Mouse (Mus musculus): Measurements from ENCODE around the gene Gm20388. TPM values are rescaled to one million over a fixed set of nuclear protein-coding genes. Genes with fewer than 3 reads are reported as not detected.

Gene Gm20388
- polyA plus RNA-seq, 1 experiment, result 49.7 TPM

GRCm38 (mm10) chr8:121734262-121734661 is 1823.6 kb downstream of the Gm20388 start:
- DNase-seq, result no peak
- Histone ChIP-seq H3K36me3 (ENCODE audit: control insufficient read depth, insufficient read depth, low read length) (no peaks in the 10 kb centered on the region), H3K27me3 (replicated peaks; ENCODE audit: control insufficient read depth, insufficient read depth, low read length) (peaks cover 3% of the 10 kb centered on the region; the same call in 1 of the 2 replicates), H3K4me1 (ENCODE audit: control insufficient read depth, insufficient read depth, low read length) (no peaks in the 10 kb centered on the region), H3K4me3 (ENCODE audit: insufficient read depth, low read depth, low read length) (no peak overlapping the region), H3K27ac (ENCODE audit: insufficient read depth, low read depth, low read length) (no peak overlapping the region)
- TF ChIP-seq CTCF (conservative IDR thresholded peaks at IDR 0.05; ENCODE audit: insufficient read depth, insufficient read length, low read depth, low read length), result no peak
- TF ChIP-seq POLR2A (IDR thresholded peaks at IDR 0.05; ENCODE audit: low read depth, low read length), result no peak
- WGBS, result 84% methylated on average over 16 of the region's 16 CpGs

DNA sequence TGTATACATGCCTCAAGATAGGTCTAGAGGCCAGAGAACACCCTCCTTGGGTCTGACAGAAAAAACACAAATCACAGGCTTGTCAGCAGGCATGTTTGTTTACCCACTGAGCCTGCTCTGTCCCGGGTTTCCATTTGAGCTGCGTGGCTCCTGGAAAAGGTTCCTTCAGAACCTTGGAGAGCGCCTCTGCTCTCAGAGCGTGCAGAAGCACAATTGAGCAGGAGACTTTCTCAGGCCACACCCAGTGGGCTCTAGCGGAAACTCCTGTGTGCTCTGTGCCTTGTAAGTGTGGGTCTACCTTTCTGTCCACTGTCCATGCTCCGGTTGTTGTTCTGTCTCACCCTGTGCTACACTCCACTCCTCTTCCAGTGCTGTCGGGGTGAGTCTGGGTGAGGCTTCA is 1825.6 kb downstream of the Gm20388 start:
- peaks cover 3% of the 10 kb centered on the region; the same call in 1 of the 2 replicates for H3K27me3 ChIP-seq (replicated peaks; ENCODE audit: control insufficient read depth, insufficient read depth, low read length)
- H3K4me1 ChIP-seq (ENCODE audit: control insufficient read depth, insufficient read depth, low read length), result no peaks in the 10 kb centered on the region
- no peak overlapping the region for H3K4me3 ChIP-seq (ENCODE audit: insufficient read depth, low read depth, low read length)
- no peaks in the 10 kb centered on the region for H3K36me3 ChIP-seq (ENCODE audit: control insufficient read depth, insufficient read depth, low read length)
- DNase-seq, result peak; percentile 43
- 17% methylated on average over 7 of the region's 7 CpGs for WGBS
- H3K27ac ChIP-seq (ENCODE audit: insufficient read depth, low read depth, low read length), result no peak overlapping the region
- TF ChIP-seq POLR2A (IDR thresholded peaks at IDR 0.05; ENCODE audit: low read depth, low read length), result no peak
- TF ChIP-seq CTCF (conservative IDR thresholded peaks at IDR 0.05; ENCODE audit: insufficient read depth, insufficient read length, low read depth, low read length), result no peak

GRCm38 (mm10) chr8:121740721-121741120 is 1830.1 kb downstream of the Gm20388 start:
- DNase-seq, result no peak
- Histone ChIP-seq H3K4me1 (ENCODE audit: control insufficient read depth, insufficient read depth, low read length) (no peaks in the 10 kb centered on the region), H3K27me3 (replicated peaks; ENCODE audit: control insufficient read depth, insufficient read depth, low read length) (no peaks in the 10 kb centered on the region), H3K27ac (ENCODE audit: insufficient read depth, low read depth, low read length) (no peak overlapping the region), H3K4me3 (ENCODE audit: insufficient read depth, low read depth, low read length) (no peak overlapping the region), H3K36me3 (ENCODE audit: control insufficient read depth, insufficient read depth, low read length) (no peaks in the 10 kb centered on the region)
- 83% methylated on average over 10 of the region's 10 CpGs for WGBS
- TF ChIP-seq CTCF (conservative IDR thresholded peaks at IDR 0.05; ENCODE audit: insufficient read depth, insufficient read length, low read depth, low read length), result no peak
- no peak for TF ChIP-seq POLR2A (IDR thresholded peaks at IDR 0.05; ENCODE audit: low read depth, low read length)

GRCm38 (mm10) chr8:121749501-121749900 is 1838.9 kb downstream of the Gm20388 start:
- H3K27me3 ChIP-seq (replicated peaks; ENCODE audit: control insufficient read depth, insufficient read depth, low read length), result no peaks in the 10 kb centered on the region
- H3K4me1 ChIP-seq (ENCODE audit: control insufficient read depth, insufficient read depth, low read length), result no peaks in the 10 kb centered on the region
- no peaks in the 10 kb centered on the region for H3K36me3 ChIP-seq (ENCODE audit: control insufficient read depth, insufficient read depth, low read length)
- no peak for TF ChIP-seq CTCF (conservative IDR thresholded peaks at IDR 0.05; ENCODE audit: insufficient read depth, insufficient read length, low read depth, low read length)
- no peak for TF ChIP-seq POLR2A (IDR thresholded peaks at IDR 0.05; ENCODE audit: low read depth, low read length)
- DNase-seq, result no peak
- WGBS, result 71% methylated on average over 9 of the region's 9 CpGs
- H3K4me3 ChIP-seq (ENCODE audit: insufficient read depth, low read depth, low read length), result no peak overlapping the region
- no peak overlapping the region for H3K27ac ChIP-seq (ENCODE audit: insufficient read depth, low read depth, low read length)

GRCm38 (mm10) chr8:121750512-121750911 is 1839.9 kb downstream of the Gm20388 start:
- H3K4me3 ChIP-seq (ENCODE audit: insufficient read depth, low read depth, low read length), result no peak overlapping the region
- TF ChIP-seq POLR2A (IDR thresholded peaks at IDR 0.05; ENCODE audit: low read depth, low read length) (no peak), CTCF (conservative IDR thresholded peaks at IDR 0.05; ENCODE audit: insufficient read depth, insufficient read length, low read depth, low read length) (peak; percentile 31; the same call in 1 of the 2 replicates)
- DNase-seq, result no peak
- no peaks in the 10 kb centered on the region for H3K4me1 ChIP-seq (ENCODE audit: control insufficient read depth, insufficient read depth, low read length)
- no peaks in the 10 kb centered on the region for H3K27me3 ChIP-seq (replicated peaks; ENCODE audit: control insufficient read depth, insufficient read depth, low read length)
- no peak overlapping the region for H3K27ac ChIP-seq (ENCODE audit: insufficient read depth, low read depth, low read length)
- no peaks in the 10 kb centered on the region for H3K36me3 ChIP-seq (ENCODE audit: control insufficient read depth, insufficient read depth, low read length)
- WGBS, result 49% methylated on average over 3 of the region's 3 CpGs

GRCm38 (mm10) chr8:121751407-121751806 is 1840.8 kb downstream of the Gm20388 start:
- Histone ChIP-seq H3K27me3 (replicated peaks; ENCODE audit: control insufficient read depth, insufficient read depth, low read length) (no peaks in the 10 kb centered on the region), H3K4me3 (ENCODE audit: insufficient read depth, low read depth, low read length) (no peak overlapping the region), H3K4me1 (ENCODE audit: control insufficient read depth, insufficient read depth, low read length) (no peaks in the 10 kb centered on the region), H3K27ac (ENCODE audit: insufficient read depth, low read depth, low read length) (no peak overlapping the region), H3K36me3 (ENCODE audit: control insufficient read depth, insufficient read depth, low read length) (no peaks in the 10 kb centered on the region)
- WGBS, result 28% methylated on average over 3 of the region's 3 CpGs
- peak; percentile 46 for DNase-seq
- TF ChIP-seq POLR2A (IDR thresholded peaks at IDR 0.05; ENCODE audit: low read depth, low read length) (no peak), CTCF (conservative IDR thresholded peaks at IDR 0.05; ENCODE audit: insufficient read depth, insufficient read length, low read depth, low read length) (peak; percentile 76)

- TF ChIP-seq CTCF (conservative IDR thresholded peaks at IDR 0.05; ENCODE audit: insufficient read depth, insufficient read length, low read depth, low read length), result no peak
- no peaks in the 10 kb centered on the region for H3K27me3 ChIP-seq (replicated peaks; ENCODE audit: control insufficient read depth, insufficient read depth, low read length)
- H3K36me3 ChIP-seq (ENCODE audit: control insufficient read depth, insufficient read depth, low read length), result no peaks in the 10 kb centered on the region
- no peak overlapping the region for H3K4me3 ChIP-seq (ENCODE audit: insufficient read depth, low read depth, low read length)
- WGBS, result 78% methylated on average over 12 of the region's 12 CpGs
- H3K27ac ChIP-seq (ENCODE audit: insufficient read depth, low read depth, low read length), result no peak overlapping the region
- no peak for DNase-seq
- no peaks in the 10 kb centered on the region for H3K4me1 ChIP-seq (ENCODE audit: control insufficient read depth, insufficient read depth, low read length)
These were observed 1847.8 kb downstream of the Gm20388 start for GRCm38 (mm10) chr8:121758470-121758869.

Measured in kidney, adult 2 months (tissue).